In genomic region chr10:21295759-21296621, GRCm38 (mm10) we compare ENCODE assay signal across 7 mouse cellular contexts. TPM values are rescaled to one million over a fixed set of nuclear protein-coding genes. Genes with fewer than 3 reads are reported as not detected.
DNase-seq lines count a peak whose midpoint lies in the region; ATAC-seq lines count a peak whose summit lies in the region.

Gene Hbs1l, plus strand, starts transcription at chr10:21295979.

- WGBS in intestine, embryonic 15.5 days: under 1% methylated on average over 81 of the region's 81 CpGs
- WGBS in midbrain, embryonic 10.5 days: under 1% methylated on average over 81 of the region's 81 CpGs

- peak within 1 kb of the TSS; percentile 34 for H3K27ac ChIP-seq in intestine, embryonic 15.5 days
- peak within 1 kb of the TSS; percentile 91 for H3K27ac ChIP-seq in midbrain, embryonic 10.5 days (replicated peaks)

- intact Hi-C loops in gastrocnemius, postnatal 36 days (cut with DNase I): no loop called here
- intact Hi-C loops in left cerebral cortex, postnatal 25 days (cut with DNase I): no loop called here

- peak within 1 kb of the TSS; percentile 87 for H3K9ac ChIP-seq in intestine, embryonic 15.5 days

- DNase-seq in adrenal gland, adult 2 months: peak; percentile 95
- DNase-seq in embryo, embryonic 11.5 days (ENCODE audit: low read depth, low spot score): peak; percentile 93
- peak; percentile 77 to 89 for DNase-seq in gastrocnemius, postnatal 36 days
- DNase-seq in left cerebral cortex, postnatal 25 days (ENCODE audit: low spot score in 2 of 2): peak; percentile 92 to 94
- peak; percentile 94 for DNase-seq in midbrain, embryonic 10.5 days (ENCODE audit: low spot score)
- peak; percentile 94 for DNase-seq in right cerebral cortex, postnatal 4 days

- H3K27me3 ChIP-seq in intestine, embryonic 15.5 days (replicated peaks): no peaks in the 10 kb centered on the region
- no peaks in the 10 kb centered on the region for H3K27me3 ChIP-seq in midbrain, embryonic 10.5 days (ENCODE audit: low read depth, poor library complexity, severe bottlenecking)

- H3K36me3 ChIP-seq in intestine, embryonic 15.5 days: no peaks in the 10 kb centered on the region; the same call in 1 of the 2 replicates
- peaks cover 21% of the 10 kb centered on the region for H3K36me3 ChIP-seq in midbrain, embryonic 10.5 days

- H3K9me3 ChIP-seq in intestine, embryonic 15.5 days: no peaks in the 10 kb centered on the region
- H3K9me3 ChIP-seq in midbrain, embryonic 10.5 days (replicated peaks): no peaks in the 10 kb centered on the region

- ATAC-seq in intestine, embryonic 15.5 days: peak; percentile 99

- peak within 1 kb of the TSS; percentile 62 for H3K4me2 ChIP-seq in intestine, embryonic 15.5 days (replicated peaks)

- H3K4me3 ChIP-seq in intestine, embryonic 15.5 days (replicated peaks): peak within 1 kb of the TSS; percentile 90
- H3K4me3 ChIP-seq in midbrain, embryonic 10.5 days: peak within 1 kb of the TSS; percentile 97

- H3K4me1 ChIP-seq in intestine, embryonic 15.5 days (replicated peaks): peaks cover 9% of the 10 kb centered on the region
- H3K4me1 ChIP-seq in midbrain, embryonic 10.5 days: peaks cover 30% of the 10 kb centered on the region

RNA-seq across cellular contexts. Expression of gene Hbs1l, which starts in this region (rescaled TPM):
- 10 to 100 TPM; 62.9 to 75.6 TPM for total RNA-seq in adrenal gland, adult 2 months (2021)
- 5.6 and 7.4 TPM in 2 replicates for polyA plus RNA-seq in adrenal gland, adult 2 months (2012; rRNA removed)
- 10 to 100 TPM; 61.0 to 61.7 TPM for total RNA-seq in gastrocnemius, postnatal 36 days (2021)
- polyA plus RNA-seq in intestine, embryonic 15.5 days (2015; fragmentation: Nextera tagmentation; extraction: Ambion mirVana): 81.8 and 83.0 TPM in 2 replicates
- 10 to 100 TPM; 69.4 to 69.5 TPM for total RNA-seq in left cerebral cortex, postnatal 25 days (2021)
- 134 and 136 TPM in 2 replicates for polyA plus RNA-seq in midbrain, embryonic 10.5 days (2016; fragmentation: Nextera tagmentation; extraction: Ambion mirVana)

Comparison
In these comparisons a context has a peak if more than half of its experiments do, and no peak if none do; other contexts are left out.
1. Peak in every context shown above with its lines: DNase-seq, ATAC-seq, H3K4me3 ChIP-seq and H3K27ac ChIP-seq.